Mouse (Mus musculus): ENCODE data around the gene Syn2. TPM values are rescaled to one million over a fixed set of nuclear protein-coding genes. Genes with fewer than 3 reads are reported as not detected.
"Not testable (repeated sequence)": the region's sequence is repeated elsewhere in the genome, so short reads cannot be mapped to it uniquely, and the experiment has no call there.

The Syn2 gene
- polyA plus RNA-seq, 1 experiment from 2014 or later: 1.8 TPM

DNA sequence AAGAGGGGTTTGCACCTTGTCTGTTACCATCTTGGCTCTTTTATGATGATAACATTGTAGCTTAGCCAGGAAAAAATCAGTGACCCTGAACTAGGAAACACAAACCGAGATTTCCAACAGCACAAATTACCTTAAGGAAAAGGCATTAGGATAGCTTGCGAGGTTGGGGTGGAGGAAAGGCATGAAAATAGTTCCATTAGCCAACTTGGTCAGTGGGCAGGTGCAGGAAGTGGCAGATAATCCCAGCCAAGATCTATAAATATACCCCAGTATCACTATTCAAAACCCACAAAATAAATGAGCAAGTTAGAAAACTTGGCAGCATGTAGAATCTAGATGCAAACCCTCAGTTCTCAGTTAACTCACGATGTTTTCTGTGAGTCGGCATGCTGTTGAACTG lies 97.1 kb downstream of the Syn2 start:
- peaks cover 4% of the 10 kb centered on the region; the same call in 1 of the 2 replicates for H3K4me1 ChIP-seq (ENCODE audit: control insufficient read depth, insufficient read depth, low read length)
- H3K9ac ChIP-seq (ENCODE audit: low read length): no peak overlapping the region
- H3K27ac ChIP-seq (ENCODE audit: low read length): peak overlapping the region; percentile 62; the same call in 1 of the 2 replicates
- no peaks in the 10 kb centered on the region for H3K9me3 ChIP-seq (replicated peaks; ENCODE audit: control insufficient read depth, low read length)
- no peak overlapping the region for H3K4me3 ChIP-seq (ENCODE audit: low read length)
- H3K36me3 ChIP-seq (ENCODE audit: control insufficient read depth, insufficient read depth): no peaks in the 10 kb centered on the region
- H3K4me2 ChIP-seq (ENCODE audit: low read depth, low read length): no peak overlapping the region
- peaks cover 20% of the 10 kb centered on the region for H3K27me3 ChIP-seq (ENCODE audit: control insufficient read depth, insufficient read depth, low read length)
- 59% methylated on average over 4 of the region's 4 CpGs for WGBS
- ATAC-seq (replicated peaks; ENCODE audit: extremely low read depth, insufficient read depth, low FRiP score): no peak

- H3K9ac ChIP-seq (ENCODE audit: low read length): no peak overlapping the region
- H3K4me1 ChIP-seq (ENCODE audit: control insufficient read depth, insufficient read depth, low read length): peaks cover 4% of the 10 kb centered on the region; the same call in 1 of the 2 replicates
- no peak overlapping the region for H3K4me3 ChIP-seq (ENCODE audit: low read length)
- peak overlapping the region; percentile 62; the same call in 1 of the 2 replicates for H3K27ac ChIP-seq (ENCODE audit: low read length)
- ATAC-seq (replicated peaks; ENCODE audit: extremely low read depth, insufficient read depth, low FRiP score): no peak
- H3K27me3 ChIP-seq (ENCODE audit: control insufficient read depth, insufficient read depth, low read length): peaks cover 27% of the 10 kb centered on the region
- WGBS: 64% methylated on average over 1 of the region's 1 CpGs
- no peaks in the 10 kb centered on the region for H3K36me3 ChIP-seq (ENCODE audit: control insufficient read depth, insufficient read depth)
- no peak overlapping the region for H3K4me2 ChIP-seq (ENCODE audit: low read depth, low read length)
- H3K9me3 ChIP-seq (replicated peaks; ENCODE audit: control insufficient read depth, low read length): no peaks in the 10 kb centered on the region
These were observed 97.9 kb downstream of the Syn2 start for GRCm38 (mm10) chr6:115232562-115232961.

- H3K4me1 ChIP-seq (ENCODE audit: control insufficient read depth, insufficient read depth, low read length): peaks cover 9% of the 10 kb centered on the region; the same call in 1 of the 2 replicates
- no peak overlapping the region for H3K4me3 ChIP-seq (ENCODE audit: low read length)
- H3K36me3 ChIP-seq (ENCODE audit: control insufficient read depth, insufficient read depth): no peaks in the 10 kb centered on the region
- ATAC-seq (replicated peaks; ENCODE audit: extremely low read depth, insufficient read depth, low FRiP score): no peak
- no peak overlapping the region for H3K4me2 ChIP-seq (ENCODE audit: low read depth, low read length)
- peaks cover 58% of the 10 kb centered on the region for H3K27me3 ChIP-seq (ENCODE audit: control insufficient read depth, insufficient read depth, low read length)
- no peak overlapping the region for H3K27ac ChIP-seq (ENCODE audit: low read length)
- no peak overlapping the region for H3K9ac ChIP-seq (ENCODE audit: low read length)
- 72% methylated on average over 9 of the region's 9 CpGs for WGBS
- H3K9me3 ChIP-seq (replicated peaks; ENCODE audit: control insufficient read depth, low read length): no peaks in the 10 kb centered on the region
These were observed 103.6 kb downstream of the Syn2 start for GRCm38 (mm10) chr6:115238031-115239027.

GRCm38 (mm10) chr6:115239335-115239734 lies 104.6 kb downstream of the Syn2 start:
- ATAC-seq (replicated peaks; ENCODE audit: extremely low read depth, insufficient read depth, low FRiP score): no peak
- Histone ChIP-seq H3K4me2 (ENCODE audit: low read depth, low read length) (no peak overlapping the region), H3K9me3 (replicated peaks; ENCODE audit: control insufficient read depth, low read length) (no peaks in the 10 kb centered on the region), H3K4me1 (ENCODE audit: control insufficient read depth, insufficient read depth, low read length) (peaks cover 9% of the 10 kb centered on the region; the same call in 1 of the 2 replicates), H3K9ac (ENCODE audit: low read length) (no peak overlapping the region), H3K4me3 (ENCODE audit: low read length) (no peak overlapping the region), H3K36me3 (ENCODE audit: control insufficient read depth, insufficient read depth) (no peaks in the 10 kb centered on the region), H3K27me3 (ENCODE audit: control insufficient read depth, insufficient read depth, low read length) (peaks cover 66% of the 10 kb centered on the region), H3K27ac (ENCODE audit: low read length) (no peak overlapping the region)
- 78% methylated on average over 7 of the region's 7 CpGs for WGBS

DNA sequence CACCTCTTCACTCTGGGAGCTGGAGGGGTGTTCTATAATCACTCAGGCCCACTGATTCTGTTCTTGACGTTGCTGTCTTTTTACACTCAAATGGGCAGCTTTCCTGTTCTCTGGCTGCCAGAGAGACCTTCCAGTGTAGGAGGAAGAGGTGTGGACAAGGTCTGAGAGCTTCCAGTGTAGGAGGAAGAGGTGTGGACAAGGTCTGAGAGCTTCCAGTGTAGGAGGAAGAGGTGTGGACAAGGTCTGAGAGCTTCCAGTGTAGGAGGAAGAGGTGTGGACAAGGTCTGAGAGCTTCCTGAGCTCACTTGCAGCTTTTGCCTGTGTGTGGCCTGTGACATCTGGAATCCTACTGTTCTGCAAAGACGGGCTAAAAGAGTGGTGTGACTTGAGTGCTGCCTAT lies 105.7 kb downstream of the Syn2 start:
- peak; percentile 77 for ATAC-seq (replicated peaks; ENCODE audit: extremely low read depth, insufficient read depth, low FRiP score)

DNA sequence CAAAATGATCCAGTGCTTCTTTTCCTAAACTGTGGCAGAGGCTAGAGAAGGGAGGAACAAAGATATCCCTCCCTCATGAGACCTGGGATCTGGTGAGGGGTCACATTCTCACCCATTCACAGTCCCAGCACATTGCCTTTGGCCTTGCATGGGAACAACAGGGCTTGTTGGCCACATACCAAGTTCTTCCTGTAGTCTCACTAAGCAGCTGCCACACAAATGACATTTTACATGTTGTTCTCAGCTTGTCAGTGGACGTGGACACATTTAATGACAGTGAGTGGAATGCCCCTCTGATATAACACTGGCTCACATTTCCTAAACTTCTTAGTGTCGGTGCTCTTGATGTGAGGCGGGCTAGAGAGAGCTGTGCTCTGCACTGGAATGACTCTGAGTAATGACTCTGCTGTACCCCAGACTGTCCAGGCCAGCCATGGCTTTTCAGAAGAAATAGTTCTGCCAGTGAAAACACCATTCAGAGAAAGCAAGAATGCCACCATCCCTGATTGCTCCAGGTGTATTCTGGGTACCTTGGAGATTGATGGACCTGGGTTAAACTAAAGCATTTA lies 106.5 kb downstream of the Syn2 start:
- Histone ChIP-seq H3K27ac (ENCODE audit: low read length) (no peak overlapping the region), H3K9ac (ENCODE audit: low read length) (no peak overlapping the region), H3K9me3 (replicated peaks; ENCODE audit: control insufficient read depth, low read length) (no peaks in the 10 kb centered on the region), H3K4me1 (ENCODE audit: control insufficient read depth, insufficient read depth, low read length) (peaks cover 9% of the 10 kb centered on the region; the same call in 1 of the 2 replicates), H3K36me3 (ENCODE audit: control insufficient read depth, insufficient read depth) (no peaks in the 10 kb centered on the region), H3K4me2 (ENCODE audit: low read depth, low read length) (no peak overlapping the region), H3K27me3 (ENCODE audit: control insufficient read depth, insufficient read depth, low read length) (peaks cover 69% of the 10 kb centered on the region), H3K4me3 (ENCODE audit: low read length) (no peak overlapping the region)
- ATAC-seq (replicated peaks; ENCODE audit: extremely low read depth, insufficient read depth, low FRiP score): peak; percentile 39; the same call in 1 of the 2 replicates
- whole genome bisulfite sequencing: 30% methylated on average over 3 of the region's 3 CpGs

More for the DNA sequence above, 105.7 kb downstream of the Syn2 start:
- H3K4me3 ChIP-seq (ENCODE audit: low read length): peak overlapping the region; percentile 9; the same call in 1 of the 2 replicates
- peak overlapping the region; percentile 44; the same call in 1 of the 2 replicates for H3K4me2 ChIP-seq (ENCODE audit: low read depth, low read length)
- not testable (repeated sequence) for H3K9ac ChIP-seq (ENCODE audit: low read length); H3K36me3 ChIP-seq (ENCODE audit: control insufficient read depth, insufficient read depth); H3K4me1 ChIP-seq (ENCODE audit: control insufficient read depth, insufficient read depth, low read length); H3K9me3 ChIP-seq (replicated peaks; ENCODE audit: control insufficient read depth, low read length)
- peak overlapping the region; percentile 72 for H3K27ac ChIP-seq (ENCODE audit: low read length)
- WGBS: 4% methylated on average over 2 of the region's 2 CpGs
- H3K27me3 ChIP-seq (ENCODE audit: control insufficient read depth, insufficient read depth, low read length): peaks cover 68% of the 10 kb centered on the region

- H3K27ac ChIP-seq (ENCODE audit: low read length): no peak overlapping the region
- no peak overlapping the region for H3K4me2 ChIP-seq (ENCODE audit: low read depth, low read length)
- peaks cover 9% of the 10 kb centered on the region; the same call in 1 of the 2 replicates for H3K4me1 ChIP-seq (ENCODE audit: control insufficient read depth, insufficient read depth, low read length)
- 58% methylated on average over 3 of the region's 3 CpGs for WGBS
- peaks cover 69% of the 10 kb centered on the region for H3K27me3 ChIP-seq (ENCODE audit: control insufficient read depth, insufficient read depth, low read length)
- no peaks in the 10 kb centered on the region for H3K9me3 ChIP-seq (replicated peaks; ENCODE audit: control insufficient read depth, low read length)
- no peak overlapping the region for H3K9ac ChIP-seq (ENCODE audit: low read length)
- ATAC-seq (replicated peaks; ENCODE audit: extremely low read depth, insufficient read depth, low FRiP score): no peak
- no peak overlapping the region for H3K4me3 ChIP-seq (ENCODE audit: low read length)
- no peaks in the 10 kb centered on the region for H3K36me3 ChIP-seq (ENCODE audit: control insufficient read depth, insufficient read depth)
These were observed 107.2 kb downstream of the Syn2 start for GRCm38 (mm10) chr6:115241939-115242338.

GRCm38 (mm10) chr6:115244222-115244621 lies 109.5 kb downstream of the Syn2 start:
- H3K4me2 ChIP-seq (ENCODE audit: low read depth, low read length): no peak overlapping the region
- no peaks in the 10 kb centered on the region for H3K9me3 ChIP-seq (replicated peaks; ENCODE audit: control insufficient read depth, low read length)
- no peak overlapping the region for H3K4me3 ChIP-seq (ENCODE audit: low read length)
- WGBS: 58% methylated on average over 2 of the region's 2 CpGs
- no peak for ATAC-seq (replicated peaks; ENCODE audit: extremely low read depth, insufficient read depth, low FRiP score)
- no peak overlapping the region for H3K27ac ChIP-seq (ENCODE audit: low read length)
- H3K9ac ChIP-seq (ENCODE audit: low read length): no peak overlapping the region
- H3K27me3 ChIP-seq (ENCODE audit: control insufficient read depth, insufficient read depth, low read length): peaks cover 66% of the 10 kb centered on the region
- H3K4me1 ChIP-seq (ENCODE audit: control insufficient read depth, insufficient read depth, low read length): peaks cover 9% of the 10 kb centered on the region; the same call in 1 of the 2 replicates
- H3K36me3 ChIP-seq (ENCODE audit: control insufficient read depth, insufficient read depth): no peaks in the 10 kb centered on the region
